Mouse (Mus musculus) kidney, adult 2 months (tissue): Measurements from ENCODE around the gene Slc35e2.

Experiments
- CTCF ChIP-seq: fragments of 200-500 bp; conservative IDR thresholded peaks from 2 replicates; pipeline ENCODE4 v1.5.1; 2011; ENCODE audit warnings: low read depth, mild to moderate bottlenecking, control low read depth, low read length, moderate library complexity, mixed read lengths; ENCODE audit not compliant: insufficient read depth, insufficient read length
- POLR2A ChIP-seq: fragments of 200-500 bp; IDR thresholded peaks from one replicate; pipeline ENCODE4 v1.6.1; 2011; ENCODE audit warnings: low read depth, low read length, control low read depth

DNA sequence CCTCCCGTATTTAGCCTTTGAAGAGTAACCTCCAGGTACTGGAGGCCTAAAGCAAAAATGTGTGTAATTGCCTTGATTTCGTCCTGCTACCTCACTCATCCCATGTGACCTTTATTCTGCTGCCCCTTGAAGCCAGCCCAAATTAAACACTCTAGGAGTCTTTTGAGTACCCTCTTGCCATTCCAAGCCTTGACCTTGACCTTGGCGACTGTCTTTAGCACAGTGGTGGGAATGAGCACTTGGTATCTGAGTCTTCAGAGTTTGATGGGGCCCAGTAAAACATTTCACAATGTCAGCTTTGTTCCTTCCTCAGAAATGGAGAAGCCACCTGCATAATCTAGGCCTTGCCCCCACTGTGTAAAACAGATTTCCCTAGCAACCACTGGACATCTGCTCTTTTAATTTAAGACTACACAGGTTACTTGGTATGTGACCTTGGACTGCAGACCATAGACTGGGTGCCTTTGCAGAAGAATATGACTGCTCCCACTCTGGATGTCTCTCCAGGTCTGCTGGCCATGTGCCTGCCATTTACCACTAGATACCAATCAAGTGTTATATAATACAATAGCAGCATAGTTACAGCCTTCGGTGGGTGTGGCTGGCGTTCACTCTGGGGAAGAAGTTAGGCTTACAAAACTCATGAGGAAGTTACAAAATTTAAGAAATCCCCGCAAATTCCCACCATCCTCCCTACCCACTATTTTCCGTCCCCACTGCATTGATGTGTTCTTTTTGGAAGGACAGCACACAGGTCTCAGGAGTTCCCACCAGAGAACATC, 39.4 kb upstream of the Slc35e2 start, which contains the start of gene Nadk:
- TF ChIP-seq CTCF, result no peak
- no peak for TF ChIP-seq POLR2A
